Comparison of ENCODE assay signal across 9 mouse cellular contexts in genomic region chr11:59624017-59624630, GRCm38 (mm10). TPM values are rescaled to one million over a fixed set of nuclear protein-coding genes. Genes with fewer than 3 reads are reported as not detected.
DNase-seq lines count a peak whose midpoint lies in the region; ATAC-seq and TF ChIP-seq lines count a peak whose summit lies in the region.
"Had no signal": no experiment of that assay in that cellular context is flagged by ENCODE, and none has a peak within 500 bp of the region (broad histone marks: within the 10 kb centered on the region; RNA-seq: fewer than 3 reads in every experiment).

No protein-coding gene starts in this region.

- H3K4me3 ChIP-seq in heart, postnatal 0 days (ENCODE audit: low read depth, low read length): no peak overlapping the region
- no peak overlapping the region for H3K4me3 ChIP-seq in lung, embryonic 15.5 days

- H3K4me2 ChIP-seq in heart, postnatal 0 days (ENCODE audit: low read depth, low read length): no peak overlapping the region
- no peak overlapping the region for H3K4me2 ChIP-seq in lung, embryonic 15.5 days

- H3K27ac ChIP-seq in heart, postnatal 0 days (ENCODE audit: low read depth): no peak overlapping the region
- H3K27ac ChIP-seq in lung, embryonic 15.5 days: no peak overlapping the region

- H3K27me3 ChIP-seq in heart, postnatal 0 days (ENCODE audit: control insufficient read depth, insufficient read depth, low read length): no peaks in the 10 kb centered on the region
- H3K27me3 ChIP-seq in lung, embryonic 15.5 days: no peaks in the 10 kb centered on the region

- ATAC-seq in heart, postnatal 0 days (ENCODE audit: insufficient read depth, low read depth): peak; percentile 78
- peak; percentile 74; the same call in 1 of the 2 replicates for ATAC-seq in lung, embryonic 15.5 days (ENCODE audit: borderline replicate concordance, extremely low read depth, low FRiP score, low TSS enrichment)

- no peak for TF ChIP-seq EP300 in heart, postnatal 0 days (IDR thresholded peaks at IDR 0.05; ENCODE audit: low read depth)

- H3K9ac ChIP-seq in heart, postnatal 0 days (replicated peaks; ENCODE audit: low read depth, low read length): no peak overlapping the region
- H3K9ac ChIP-seq in lung, embryonic 15.5 days: no peak overlapping the region

- no peaks in the 10 kb centered on the region for H3K4me1 ChIP-seq in heart, postnatal 0 days (ENCODE audit: control insufficient read depth, insufficient read depth)
- 0 out of 2 replicates have a peak, but pooled peaks cover 5% of the 10 kb centered on the region for H3K4me1 ChIP-seq in lung, embryonic 15.5 days

- peak; percentile 45 to 81 for DNase-seq in adrenal gland, adult (ENCODE audit: inconsistent age in 2 of 2, low spot score in 1 of 2)
- DNase-seq in adrenal gland, postnatal 4 days (ENCODE audit: low spot score in 2 of 2): no peak
- peak; percentile 57 for DNase-seq in ZHBTc4 (ENCODE audit: low read depth, low spot score)
- DNase-seq in embryo, embryonic 9.5 days (ENCODE audit: extremely low spot score): peak; percentile 38
- peak; percentile 55 for DNase-seq in heart, postnatal 0 days (ENCODE audit: low spot score)
- peak; percentile 71 to 77 for DNase-seq in kidney, postnatal 4 days
- peak; percentile 53 for DNase-seq in right cerebral cortex, postnatal 4 days

- peak; percentile 84 for TF ChIP-seq CTCF in heart, postnatal 0 days (IDR thresholded peaks at IDR 0.05; ENCODE audit: low read depth)

- 25% methylated on average over 6 of the region's 6 CpGs for WGBS in heart, postnatal 0 days
- 24% methylated on average over 6 of the region's 6 CpGs for WGBS in lung, embryonic 15.5 days

- H3K9me3 ChIP-seq in heart, postnatal 0 days (replicated peaks; ENCODE audit: control insufficient read depth, low read length): no peaks in the 10 kb centered on the region
- no peaks in the 10 kb centered on the region for H3K9me3 ChIP-seq in lung, embryonic 15.5 days

- H3K36me3 ChIP-seq in heart, postnatal 0 days (replicated peaks; ENCODE audit: control insufficient read depth, insufficient read depth, low read length): no peaks in the 10 kb centered on the region
- H3K36me3 ChIP-seq in lung, embryonic 15.5 days: no peaks in the 10 kb centered on the region

RNA-seq across cellular contexts. Expression of gene Olfr223, which starts 31.0 kb away (rescaled TPM):
- not detected for total RNA-seq in adrenal gland, postnatal 4 days (2021)
- total RNA-seq in heart, postnatal 0 days (2014; rRNA removed; ENCODE audit: low replicate concordance): not detected in 2 replicates
- not detected in 2 replicates for polyA plus RNA-seq in heart, postnatal 0 days (2015; fragmentation: Nextera tagmentation; extraction: Ambion mirVana)
- not detected in 2 replicates for polyA plus RNA-seq in lung, embryonic 15.5 days (2015; fragmentation: Nextera tagmentation; extraction: Ambion mirVana)
- polyA plus RNA-seq: C2C12 had no signal

RNA-seq across cellular contexts. Expression of gene Mprip, which starts 37.0 kb away (rescaled TPM):
- total RNA-seq in adrenal gland, postnatal 4 days (2021): 100 to 1,000 TPM; 235 to 240 TPM
- 132 and 135 TPM in 2 replicates for total RNA-seq in heart, postnatal 0 days (2014; rRNA removed; ENCODE audit: low replicate concordance)
- 32.5 and 35.9 TPM in 2 replicates for polyA plus RNA-seq in heart, postnatal 0 days (2015; fragmentation: Nextera tagmentation; extraction: Ambion mirVana)
- polyA plus RNA-seq in lung, embryonic 15.5 days (2015; fragmentation: Nextera tagmentation; extraction: Ambion mirVana): 109 and 111 TPM in 2 replicates

RNA-seq across cellular contexts. Expression of gene Olfr222, which starts 48.1 kb away (rescaled TPM):
- total RNA-seq in adrenal gland, postnatal 4 days (2021): not detected
- total RNA-seq in heart, postnatal 0 days (2014; rRNA removed; ENCODE audit: low replicate concordance): not detected in 2 replicates
- not detected in 2 replicates for polyA plus RNA-seq in heart, postnatal 0 days (2015; fragmentation: Nextera tagmentation; extraction: Ambion mirVana)
- polyA plus RNA-seq in lung, embryonic 15.5 days (2015; fragmentation: Nextera tagmentation; extraction: Ambion mirVana): not detected in 2 replicates
- polyA plus RNA-seq: C2C12 had no signal

Comparison
In these comparisons a context has a peak if more than half of its experiments do, and no peak if none do; other contexts are left out.
1. DNase-seq: peak in adrenal gland, adult (2 of 2), ZHBTc4 (single experiment), embryo, embryonic 9.5 days (single experiment), heart, postnatal 0 days (single experiment), kidney, postnatal 4 days (2 of 2) and right cerebral cortex, postnatal 4 days (single experiment); none in adrenal gland, postnatal 4 days (0 of 2).